Mouse (Mus musculus): Measurements from ENCODE around the gene Guca1b.

Gene Guca1b

DNA sequence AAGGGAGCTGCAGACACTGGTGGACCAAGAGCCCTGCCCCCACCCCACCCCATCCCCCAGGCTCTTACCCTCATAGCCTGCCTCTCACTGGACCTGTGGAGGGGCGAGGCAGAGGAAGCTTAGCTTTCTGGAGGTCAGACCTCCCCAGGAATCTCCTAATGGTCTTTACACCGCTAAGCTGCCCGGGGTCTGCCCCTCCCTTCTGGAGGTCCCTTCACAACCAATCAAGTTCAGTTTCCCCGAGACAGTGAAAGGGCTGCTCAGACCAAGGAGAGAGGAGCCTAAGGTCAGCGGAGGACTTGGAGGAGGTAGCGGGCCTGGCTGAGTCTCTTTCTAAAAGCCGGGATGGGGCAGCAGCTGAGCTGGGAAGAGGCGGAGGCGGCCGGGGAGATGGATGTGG is at the start of gene Guca1b:
Guca1b (plus strand) TSS at position 249 of the 400 bp plus-strand sequence.
- DNase-seq (ENCODE audit: low spot score in 2 of 2), result no peak

GRCm38 (mm10) chr17:47343121-47343520 is 42.1 kb upstream of the Guca1b start:
- DNase-seq (ENCODE audit: low spot score in 2 of 2), result no peak

- no peak for DNase-seq (ENCODE audit: low spot score in 2 of 2)
These were observed 35.4 kb upstream of the Guca1b start for GRCm38 (mm10) chr17:47349721-47350319.

DNA sequence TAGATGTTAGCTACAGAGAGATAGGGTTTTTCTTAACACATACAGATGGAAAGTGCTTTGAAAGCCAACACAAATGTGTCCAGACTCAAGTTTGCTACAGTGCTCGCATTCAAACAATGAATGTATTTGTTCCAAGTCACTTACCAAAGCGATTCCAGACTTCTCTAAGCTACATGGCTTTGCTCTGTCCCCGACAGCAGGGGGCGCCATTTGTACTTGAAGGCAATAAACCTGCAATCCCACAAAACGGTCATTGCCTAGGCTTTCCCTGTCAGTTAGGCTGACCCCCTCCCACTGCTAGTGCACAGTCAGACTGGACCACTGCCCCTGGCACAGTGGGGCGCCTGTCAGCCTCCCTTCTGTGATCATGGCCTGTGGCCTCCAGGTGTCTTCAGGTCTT is 25.2 kb upstream of the Guca1b start:
- DNase-seq (ENCODE audit: low spot score in 2 of 2), result peak in 1 of 2 experiments; percentile 27

- no peak for DNase-seq (ENCODE audit: low spot score in 2 of 2)
These were observed 23.9 kb upstream of the Guca1b start for GRCm38 (mm10) chr17:47361343-47361742.

GRCm38 (mm10) chr17:47368401-47369086 is 16.6 kb upstream of the Guca1b start, which contains the start of gene Mrps10:
Gene Mrps10, plus strand, starts transcription at chr17:47368887.
- peak; percentile 80 to 86 for DNase-seq (ENCODE audit: low spot score in 2 of 2)

DNA sequence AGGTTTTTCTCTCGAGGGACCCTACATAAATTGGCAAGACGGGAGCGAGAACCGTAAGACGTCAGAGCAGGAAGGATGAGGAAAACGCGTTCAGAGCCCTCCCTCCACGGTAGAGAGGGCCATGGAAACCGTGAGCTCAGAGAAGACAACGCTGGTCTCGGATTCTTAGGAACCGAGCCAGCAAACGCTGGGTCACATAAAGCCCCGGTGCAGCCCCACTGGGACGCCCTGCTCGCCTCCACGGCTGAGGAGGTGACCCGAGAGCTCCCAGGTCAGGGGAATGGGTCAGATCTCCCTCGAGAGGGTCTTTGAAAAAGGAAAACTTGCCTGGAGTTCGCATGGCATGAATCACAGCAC is 16.1 kb upstream of the Guca1b start:
- no peak for DNase-seq (ENCODE audit: low spot score in 2 of 2)

GRCm38 (mm10) chr17:47371451-47371850 is 13.7 kb upstream of the Guca1b start:
- DNase-seq (ENCODE audit: low spot score in 2 of 2), result peak in 1 of 2 experiments; percentile 39

DNA sequence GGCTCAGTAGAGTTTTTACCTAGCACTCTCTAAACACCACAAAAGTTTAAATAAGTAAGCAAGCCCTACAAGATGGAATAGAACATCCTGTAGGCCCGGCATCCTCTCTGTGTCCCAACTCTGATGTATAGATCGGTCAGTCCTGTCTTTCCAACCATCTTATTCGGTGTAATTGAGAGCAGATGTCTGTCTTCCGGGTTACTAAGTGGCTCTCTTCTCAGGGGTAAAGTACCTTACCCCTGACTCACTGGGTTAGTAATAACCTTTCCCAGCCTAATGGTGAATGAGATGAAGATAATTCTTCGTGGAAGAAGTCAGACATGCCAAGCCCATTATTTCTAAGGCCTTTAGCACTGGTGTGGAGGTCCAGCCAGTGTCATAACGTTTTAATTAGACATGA is 11.2 kb upstream of the Guca1b start:
- no peak for DNase-seq (ENCODE audit: low spot score in 2 of 2)

DNA sequence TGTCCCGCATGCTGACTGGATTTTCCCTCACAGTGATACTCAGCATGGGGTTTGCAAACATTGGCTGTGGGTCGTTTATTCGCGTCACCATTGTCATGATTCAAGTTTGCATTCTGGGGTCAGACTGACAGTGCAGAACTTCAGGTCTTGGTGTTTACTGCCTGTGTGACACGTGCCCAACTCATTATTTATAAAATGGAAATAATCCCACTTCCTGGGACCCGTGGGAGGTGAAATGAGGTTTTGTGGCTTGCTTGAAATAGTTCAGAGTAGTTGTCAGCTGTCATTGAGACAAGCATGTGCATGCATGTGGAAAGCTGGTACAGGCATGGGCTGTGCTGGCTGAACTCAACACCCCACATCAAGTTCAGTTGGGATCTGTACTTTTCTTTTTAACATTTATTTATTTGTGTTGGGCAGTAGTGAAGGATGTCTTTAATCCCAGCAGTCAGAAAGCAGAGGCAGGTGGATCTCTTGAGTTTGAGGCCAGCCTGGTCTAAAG is 8.4 kb upstream of the Guca1b start:
- no peak for DNase-seq (ENCODE audit: low spot score in 2 of 2)

DNA sequence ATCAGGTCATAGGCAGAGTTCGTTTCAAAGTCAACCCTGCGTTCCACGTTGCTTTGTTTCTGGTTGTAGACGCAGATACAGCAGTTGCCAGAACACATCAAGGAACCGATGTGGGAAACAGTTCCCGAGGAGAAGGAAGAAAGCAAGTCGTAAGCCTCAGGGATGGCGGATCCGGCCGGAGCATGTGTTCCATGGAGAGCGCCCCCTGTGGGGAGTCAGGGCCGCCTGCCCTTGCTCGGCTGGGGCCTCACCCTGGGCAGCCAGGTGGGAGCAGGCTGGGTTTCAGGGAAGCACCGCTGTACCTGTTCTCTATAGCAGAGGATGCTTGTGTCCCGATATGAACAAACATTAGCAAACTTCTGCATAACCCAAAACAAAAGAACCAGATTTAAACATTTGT is 7.1 kb upstream of the Guca1b start:
- DNase-seq (ENCODE audit: low spot score in 2 of 2), result no peak

DNA sequence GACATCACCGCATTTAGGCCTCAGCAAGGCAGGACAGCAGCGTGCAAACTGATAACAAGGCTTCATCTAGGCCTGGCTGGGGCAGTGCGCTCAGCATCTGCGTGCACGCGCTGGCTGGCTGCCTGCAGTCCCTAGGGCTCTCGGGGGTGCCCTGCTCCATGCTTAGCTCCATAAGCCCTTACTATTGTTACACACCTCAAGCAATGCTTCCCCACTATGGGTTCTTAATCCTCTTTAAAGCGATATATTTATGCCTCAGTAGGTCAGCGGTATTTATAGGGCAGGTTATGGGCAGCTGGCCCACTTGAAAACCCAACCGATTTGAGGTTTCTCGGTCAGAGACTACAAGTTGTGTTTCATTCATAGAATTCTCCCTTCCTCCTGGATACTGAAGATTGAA is 3.3 kb upstream of the Guca1b start:
- no peak for DNase-seq (ENCODE audit: low spot score in 2 of 2)

DNA sequence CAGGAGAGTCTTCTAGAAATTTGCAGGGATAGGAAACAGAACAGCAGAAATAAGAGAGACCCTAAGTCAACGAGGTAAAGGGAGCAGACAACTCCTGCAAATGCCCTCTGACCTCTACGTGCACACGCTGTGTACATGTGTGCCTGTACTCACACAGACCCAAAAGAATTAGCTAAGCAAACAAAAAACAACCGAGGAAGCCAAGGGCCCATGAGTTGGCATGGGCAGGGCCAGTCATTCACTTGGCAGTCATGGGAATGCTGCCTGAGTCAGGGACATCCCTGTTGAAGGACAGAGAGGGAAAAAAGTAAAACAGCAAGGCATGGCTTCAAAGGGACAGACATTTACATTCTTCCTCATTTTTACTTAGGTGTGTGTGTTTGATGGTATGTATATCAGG is 1.9 kb upstream of the Guca1b start:
- DNase-seq (ENCODE audit: low spot score in 2 of 2), result no peak

- DNase-seq (ENCODE audit: low spot score in 2 of 2), result no peak
These were observed 1.1 kb upstream of the Guca1b start for GRCm38 (mm10) chr17:47384064-47384463.

- no peak for DNase-seq (ENCODE audit: low spot score in 2 of 2)
These were observed 1.5 kb downstream of the Guca1b start for GRCm38 (mm10) chr17:47386649-47387048.

- DNase-seq (ENCODE audit: low spot score in 2 of 2), result no peak
These were observed 9.2 kb downstream of the Guca1b start for GRCm38 (mm10) chr17:47394223-47394869.

DNA sequence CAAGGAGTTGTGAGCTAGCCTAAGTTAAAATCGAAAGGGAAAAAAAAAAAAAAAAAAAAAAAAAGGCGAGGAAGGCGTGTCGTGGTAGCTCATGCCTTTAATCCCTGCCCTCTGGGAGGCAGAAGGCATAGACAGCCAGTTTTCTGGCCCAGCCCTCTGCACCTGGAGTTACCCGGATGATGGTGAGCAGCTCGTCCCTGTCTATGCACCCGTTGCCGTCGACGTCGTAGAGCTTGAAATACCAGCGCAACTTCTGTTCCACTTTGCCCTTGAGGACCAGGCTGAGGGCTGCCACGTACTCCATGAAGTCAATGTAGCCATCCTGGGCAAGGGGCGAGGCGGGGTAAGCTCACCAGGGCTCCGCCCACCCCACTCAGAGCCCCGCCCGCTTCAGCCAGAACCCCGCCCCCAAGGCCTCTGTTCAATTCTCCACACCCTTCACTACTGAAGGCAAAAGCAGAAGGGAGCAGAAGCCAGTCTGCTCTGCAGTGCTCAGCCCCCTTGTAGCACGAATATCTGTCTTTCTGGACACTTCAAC is 10.3 kb downstream of the Guca1b start:
- peak in 1 of 2 experiments; percentile 20 for DNase-seq (ENCODE audit: low spot score in 2 of 2)

DNA sequence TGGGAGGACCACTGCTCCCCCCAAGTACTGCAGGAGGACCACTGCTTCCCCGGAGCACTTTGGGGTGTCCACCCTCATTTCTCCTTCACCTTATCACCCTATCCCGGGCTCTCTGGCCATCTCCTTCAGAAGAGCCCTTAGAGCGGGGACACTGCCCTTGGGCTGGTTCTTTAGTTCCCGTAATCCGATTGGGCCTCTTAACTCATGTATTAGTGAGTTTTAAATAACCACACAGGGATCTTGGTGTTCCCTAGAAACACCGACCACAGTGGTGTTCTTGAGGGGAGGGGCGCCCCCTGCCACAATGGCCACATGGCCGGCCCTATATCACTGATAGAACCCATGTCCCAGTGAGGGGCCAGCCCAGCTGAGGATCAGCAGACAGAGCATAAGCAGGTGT is 13.9 kb downstream of the Guca1b start:
- DNase-seq (ENCODE audit: low spot score in 2 of 2), result no peak

DNA sequence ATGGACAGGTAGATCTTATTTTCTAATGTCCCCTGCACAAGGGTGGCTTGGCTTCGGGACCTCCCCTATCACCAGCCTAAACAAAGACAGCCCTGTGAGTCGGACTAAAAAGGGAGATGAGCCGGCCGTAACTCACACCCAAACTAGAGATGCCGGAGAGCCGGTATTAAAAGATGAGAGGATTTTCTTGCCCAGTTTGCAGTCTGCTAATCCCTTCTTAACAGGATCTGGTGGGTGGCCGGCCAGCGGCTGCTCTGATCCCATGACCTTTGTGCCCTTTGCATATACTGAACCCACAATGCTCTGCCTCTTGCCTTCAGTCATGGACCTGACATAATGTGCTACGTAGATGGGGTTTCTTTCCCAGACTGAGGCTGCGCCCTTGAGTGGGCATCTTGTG is 15.3 kb downstream of the Guca1b start, which contains the start of gene Guca1a:
Guca1a (minus strand) TSS at position 134 of the 400 bp plus-strand sequence.
- DNase-seq (ENCODE audit: low spot score in 2 of 2), result no peak

DNA sequence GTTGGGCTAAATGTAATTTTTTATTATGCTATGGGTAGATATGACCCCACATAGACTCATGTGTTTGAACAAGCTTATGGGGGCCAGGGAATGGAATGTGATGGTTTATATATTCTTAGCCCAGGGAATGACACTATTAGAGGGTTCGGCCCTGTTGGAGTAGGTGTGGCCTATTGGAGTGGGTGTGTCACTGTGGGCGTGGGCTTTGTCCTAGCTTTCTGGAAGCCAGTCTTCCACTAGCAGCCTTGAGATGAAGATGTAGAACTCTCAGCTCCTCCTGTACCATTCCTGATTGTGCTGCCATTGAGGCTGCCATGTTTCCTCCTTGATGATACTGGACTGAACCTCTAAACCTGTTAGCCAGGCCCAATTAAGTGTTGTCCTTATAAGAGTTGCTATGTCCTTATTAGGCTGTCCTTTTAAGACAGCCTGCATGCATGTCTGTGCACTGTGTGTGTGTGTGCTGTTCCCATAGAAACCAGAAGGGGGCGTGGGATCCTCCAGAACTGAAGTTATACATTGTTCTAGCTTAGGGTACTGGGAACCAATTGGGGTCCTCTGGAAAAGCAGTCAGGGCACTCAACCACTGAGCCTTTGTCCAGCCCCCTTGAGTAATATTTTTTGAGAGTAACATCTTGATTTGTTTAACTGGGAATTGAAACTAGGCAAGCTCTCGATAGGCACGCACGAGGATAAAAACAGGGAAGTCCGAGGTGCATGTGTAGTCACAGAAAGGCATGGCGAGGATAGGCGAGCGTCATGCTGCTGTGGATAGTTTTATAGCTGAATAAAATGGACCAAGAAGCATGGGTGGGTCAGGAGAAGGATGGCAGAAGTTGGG is 22.7 kb downstream of the Guca1b start:
- no peak for DNase-seq (ENCODE audit: low spot score in 2 of 2)

- DNase-seq (ENCODE audit: low spot score in 2 of 2), result peak in 1 of 2 experiments; percentile 30
These were observed 23.3 kb downstream of the Guca1b start for GRCm38 (mm10) chr17:47408558-47408898.

Data from frontal cortex, postnatal 10 days (tissue).